Mouse (Mus musculus): Measurements from ENCODE around the gene Amy2a4. TPM values are rescaled to one million over a fixed set of nuclear protein-coding genes. Genes with fewer than 3 reads are reported as not detected.
"Not testable (repeated sequence)": the region's sequence is repeated elsewhere in the genome, so short reads cannot be mapped to it uniquely, and the experiment has no call there.

Amy2a4 gene
- total RNA-seq (2021) (not detected), polyA plus RNA-seq (2012; rRNA removed) (not detected in 2 replicates)
- long read RNA-seq, result 0 reads

GRCm38 (mm10) chr3:113291349-113291748 is at the start of gene Amy2a4:
Amy2a4 (minus strand) TSS chr3:113291449.
- H3K4me1 ChIP-seq (ENCODE audit: control insufficient read depth, insufficient read depth, low read length); H3K36me3 ChIP-seq (ENCODE audit: control insufficient read depth, insufficient read depth, low read length); intact Hi-C loops (cut with DNase I); H3K79me2 ChIP-seq (replicated peaks; ENCODE audit: control insufficient read depth, insufficient read depth, low read length); H3K4me3 ChIP-seq; H3K9ac ChIP-seq (ENCODE audit: low read depth, low read length); H3K27me3 ChIP-seq (ENCODE audit: control insufficient read depth, insufficient read depth, low read length); DNase-seq; H3K27ac ChIP-seq: not testable (repeated sequence)
- WGBS, result no CpG with 5 or more reads among the region's 4 CpGs

- no CpG with 5 or more reads among the region's 4 CpGs for WGBS
- intact Hi-C loops (cut with DNase I); H3K9ac ChIP-seq (ENCODE audit: low read depth, low read length); H3K4me1 ChIP-seq (ENCODE audit: control insufficient read depth, insufficient read depth, low read length); H3K27me3 ChIP-seq (ENCODE audit: control insufficient read depth, insufficient read depth, low read length); H3K4me3 ChIP-seq; H3K27ac ChIP-seq; H3K79me2 ChIP-seq (replicated peaks; ENCODE audit: control insufficient read depth, insufficient read depth, low read length); DNase-seq; H3K36me3 ChIP-seq (ENCODE audit: control insufficient read depth, insufficient read depth, low read length): not testable (repeated sequence)
Measured at GRCm38 (mm10) chr3:113323952-113324351, 32.7 kb upstream of the Amy2a4 start, which contains the start of gene Amy2a3. Amy2a3 (minus strand) TSS chr3:113324052.

GRCm38 (mm10) chr3:113312937-113313336 is 21.7 kb upstream of the Amy2a4 start:
- WGBS, result no CpG with 5 or more reads among the region's 3 CpGs
- H3K27ac ChIP-seq; H3K79me2 ChIP-seq (replicated peaks; ENCODE audit: control insufficient read depth, insufficient read depth, low read length); intact Hi-C loops (cut with DNase I); H3K27me3 ChIP-seq (ENCODE audit: control insufficient read depth, insufficient read depth, low read length); DNase-seq; H3K9ac ChIP-seq (ENCODE audit: low read depth, low read length); H3K4me1 ChIP-seq (ENCODE audit: control insufficient read depth, insufficient read depth, low read length); H3K36me3 ChIP-seq (ENCODE audit: control insufficient read depth, insufficient read depth, low read length); H3K4me3 ChIP-seq: not testable (repeated sequence)

- H3K36me3 ChIP-seq (ENCODE audit: control insufficient read depth, insufficient read depth, low read length); H3K4me3 ChIP-seq; H3K27ac ChIP-seq; H3K27me3 ChIP-seq (ENCODE audit: control insufficient read depth, insufficient read depth, low read length); DNase-seq; H3K9ac ChIP-seq (ENCODE audit: low read depth, low read length); H3K79me2 ChIP-seq (replicated peaks; ENCODE audit: control insufficient read depth, insufficient read depth, low read length); intact Hi-C loops (cut with DNase I); H3K4me1 ChIP-seq (ENCODE audit: control insufficient read depth, insufficient read depth, low read length): not testable (repeated sequence)
Measured at GRCm38 (mm10) chr3:113280285-113280684, 11.0 kb downstream of the Amy2a4 start.

GRCm38 (mm10) chr3:113279586-113279985 is 11.7 kb downstream of the Amy2a4 start:
- H3K27ac ChIP-seq; H3K27me3 ChIP-seq (ENCODE audit: control insufficient read depth, insufficient read depth, low read length); H3K79me2 ChIP-seq (replicated peaks; ENCODE audit: control insufficient read depth, insufficient read depth, low read length); H3K9ac ChIP-seq (ENCODE audit: low read depth, low read length); H3K4me3 ChIP-seq; H3K36me3 ChIP-seq (ENCODE audit: control insufficient read depth, insufficient read depth, low read length); DNase-seq; intact Hi-C loops (cut with DNase I); H3K4me1 ChIP-seq (ENCODE audit: control insufficient read depth, insufficient read depth, low read length): not testable (repeated sequence)

GRCm38 (mm10) chr3:113258737-113259136 is 32.5 kb downstream of the Amy2a4 start, which contains the start of gene Amy2a5:
Amy2a5 (minus strand) TSS chr3:113258837.
- DNase-seq; H3K36me3 ChIP-seq (ENCODE audit: control insufficient read depth, insufficient read depth, low read length); H3K79me2 ChIP-seq (replicated peaks; ENCODE audit: control insufficient read depth, insufficient read depth, low read length); intact Hi-C loops (cut with DNase I); H3K27me3 ChIP-seq (ENCODE audit: control insufficient read depth, insufficient read depth, low read length); H3K9ac ChIP-seq (ENCODE audit: low read depth, low read length); H3K27ac ChIP-seq; H3K4me3 ChIP-seq; H3K4me1 ChIP-seq (ENCODE audit: control insufficient read depth, insufficient read depth, low read length): not testable (repeated sequence)
- WGBS, result no CpG with 5 or more reads among the region's 4 CpGs

Other genes starting within 250 kb of the Amy2a4 start
- gene Amy2a5, start 32.6 kb downstream of the Amy2a4 start, total RNA-seq (2021), result not detected
- 0.15 TPM in 1 of 2 replicates, not detected in the other for gene Amy2a5, start 32.6 kb downstream of the Amy2a4 start, polyA plus RNA-seq (2012; rRNA removed)
- gene Amy2a3, start 32.6 kb upstream of the Amy2a4 start, total RNA-seq (2021), result not detected
- not detected in 2 replicates for gene Amy2a3, start 32.6 kb upstream of the Amy2a4 start, polyA plus RNA-seq (2012; rRNA removed)
- not detected for gene Amy2a2, start 65.2 kb upstream of the Amy2a4 start, total RNA-seq (2021)
- not detected in 2 replicates for gene Amy2a2, start 65.2 kb upstream of the Amy2a4 start, polyA plus RNA-seq (2012; rRNA removed)
- gene Amy2a1, start 241.0 kb upstream of the Amy2a4 start, total RNA-seq (2021), result not detected
- gene Amy2a1, start 241.0 kb upstream of the Amy2a4 start, polyA plus RNA-seq (2012; rRNA removed), result not detected in 2 replicates